Mouse (Mus musculus): Measurements from ENCODE around the gene Atp8b5. TPM values are rescaled to one million over a fixed set of nuclear protein-coding genes. Genes with fewer than 3 reads are reported as not detected.

Atp8b5 gene
- polyA plus RNA-seq, 1 experiment from 2014 or later = 0.74 TPM

- no peak overlapping the region for H3K4me2 ChIP-seq
- H3K9me3 ChIP-seq = no peaks in the 10 kb centered on the region
- H3K9ac ChIP-seq = no peak overlapping the region
- 68% methylated on average over 11 of the region's 11 CpGs for WGBS
- ATAC-seq (ENCODE audit: low FRiP score, low read depth) = no peak
- no peaks in the 10 kb centered on the region for H3K36me3 ChIP-seq
- H3K4me3 ChIP-seq = no peak overlapping the region
- no peak overlapping the region for H3K27ac ChIP-seq (replicated peaks)
- no peaks in the 10 kb centered on the region for H3K4me1 ChIP-seq (replicated peaks)
- H3K27me3 ChIP-seq = no peaks in the 10 kb centered on the region
Measured at GRCm38 (mm10) chr4:43371406-43371805, 104.4 kb downstream of the Atp8b5 start.

- ATAC-seq (ENCODE audit: low FRiP score, low read depth) = no peak
- no peaks in the 10 kb centered on the region for H3K27me3 ChIP-seq
- H3K9ac ChIP-seq = no peak overlapping the region
- H3K9me3 ChIP-seq = no peaks in the 10 kb centered on the region
- 77% methylated on average over 4 of the region's 4 CpGs for WGBS
- no peaks in the 10 kb centered on the region for H3K36me3 ChIP-seq
- H3K4me1 ChIP-seq (replicated peaks) = no peaks in the 10 kb centered on the region
- H3K4me2 ChIP-seq = no peak overlapping the region
- no peak overlapping the region for H3K4me3 ChIP-seq
- H3K27ac ChIP-seq (replicated peaks) = no peak overlapping the region
Measured at GRCm38 (mm10) chr4:43372155-43372554, 105.2 kb downstream of the Atp8b5 start.

GRCm38 (mm10) chr4:43374266-43374665, 107.3 kb downstream of the Atp8b5 start:
- Histone ChIP-seq H3K36me3 (no peaks in the 10 kb centered on the region), H3K27me3 (no peaks in the 10 kb centered on the region), H3K4me1 (replicated peaks) (no peaks in the 10 kb centered on the region), H3K9me3 (no peaks in the 10 kb centered on the region), H3K27ac (replicated peaks) (no peak overlapping the region), H3K4me3 (no peak overlapping the region), H3K9ac (no peak overlapping the region), H3K4me2 (no peak overlapping the region)
- ATAC-seq (ENCODE audit: low FRiP score, low read depth) = no peak
- 87% methylated on average over 4 of the region's 4 CpGs for WGBS

- no peak overlapping the region for H3K4me3 ChIP-seq
- H3K9ac ChIP-seq = no peak overlapping the region
- no peaks in the 10 kb centered on the region for H3K9me3 ChIP-seq
- no peaks in the 10 kb centered on the region for H3K27me3 ChIP-seq
- H3K36me3 ChIP-seq = no peaks in the 10 kb centered on the region
- WGBS = 94% methylated on average over 6 of the region's 6 CpGs
- H3K4me1 ChIP-seq (replicated peaks) = peaks cover 30% of the 10 kb centered on the region
- H3K27ac ChIP-seq (replicated peaks) = no peak overlapping the region
- H3K4me2 ChIP-seq = no peak overlapping the region
- ATAC-seq (ENCODE audit: low FRiP score, low read depth) = no peak
Measured at GRCm38 (mm10) chr4:43379601-43380000, 112.6 kb downstream of the Atp8b5 start.

- Histone ChIP-seq H3K36me3 (no peaks in the 10 kb centered on the region), H3K4me1 (replicated peaks) (peaks cover 34% of the 10 kb centered on the region), H3K4me2 (peak overlapping the region; percentile 88), H3K27me3 (no peaks in the 10 kb centered on the region), H3K9me3 (no peaks in the 10 kb centered on the region), H3K4me3 (peak overlapping the region; percentile 91), H3K9ac (peak overlapping the region; percentile 94), H3K27ac (replicated peaks) (peak overlapping the region; percentile 91; the same call in 1 of the 2 replicates)
- peak; percentile 6 for ATAC-seq (ENCODE audit: low FRiP score, low read depth)
- WGBS = 56% methylated on average over 10 of the region's 10 CpGs
Measured at GRCm38 (mm10) chr4:43380951-43381350, 114.0 kb downstream of the Atp8b5 start.

GRCm38 (mm10) chr4:43381408-43382154, 114.6 kb downstream of the Atp8b5 start, which contains the start of gene Rusc2:
Gene Rusc2 (plus strand): TSS chr4:43381979.
- Histone ChIP-seq H3K4me2 (peak within 1 kb of the TSS; percentile 88), H3K27me3 (no peaks in the 10 kb centered on the region), H3K36me3 (no peaks in the 10 kb centered on the region), H3K4me3 (peak within 1 kb of the TSS; percentile 91), H3K9me3 (no peaks in the 10 kb centered on the region), H3K27ac (replicated peaks) (peak within 1 kb of the TSS; percentile 91), H3K9ac (peak within 1 kb of the TSS; percentile 94), H3K4me1 (replicated peaks) (peaks cover 34% of the 10 kb centered on the region)
- ATAC-seq (ENCODE audit: low FRiP score, low read depth) = peak; percentile 95
- WGBS = under 1% methylated on average over 55 of the region's 63 CpGs

- Histone ChIP-seq H3K9me3 (no peaks in the 10 kb centered on the region), H3K4me3 (peak overlapping the region; percentile 91), H3K4me2 (peak overlapping the region; percentile 88), H3K27me3 (no peaks in the 10 kb centered on the region), H3K4me1 (replicated peaks) (peaks cover 34% of the 10 kb centered on the region), H3K36me3 (no peaks in the 10 kb centered on the region), H3K27ac (replicated peaks) (peak overlapping the region; percentile 91), H3K9ac (peak overlapping the region; percentile 94)
- ATAC-seq (ENCODE audit: low FRiP score, low read depth) = peak; percentile 87
- WGBS = 4% methylated on average over 28 of the region's 33 CpGs
Measured at GRCm38 (mm10) chr4:43382155-43383020, 115.4 kb downstream of the Atp8b5 start.

GRCm38 (mm10) chr4:43383246-43384082, 116.5 kb downstream of the Atp8b5 start:
- H3K27ac ChIP-seq (replicated peaks) = 0 out of 2 replicates have a peak overlapping the region, but pooled peaks have one; percentile 10
- H3K4me2 ChIP-seq = peak overlapping the region; percentile 88
- 76% methylated on average over 11 of the region's 11 CpGs for WGBS
- peak overlapping the region; percentile 91 for H3K4me3 ChIP-seq
- peak overlapping the region; percentile 20; the same call in 1 of the 2 replicates for H3K9ac ChIP-seq
- peaks cover 34% of the 10 kb centered on the region for H3K4me1 ChIP-seq (replicated peaks)
- no peaks in the 10 kb centered on the region for H3K9me3 ChIP-seq
- H3K27me3 ChIP-seq = no peaks in the 10 kb centered on the region
- no peaks in the 10 kb centered on the region for H3K36me3 ChIP-seq
- no peak for ATAC-seq (ENCODE audit: low FRiP score, low read depth)

- H3K4me2 ChIP-seq = no peak overlapping the region
- no peaks in the 10 kb centered on the region for H3K9me3 ChIP-seq
- H3K9ac ChIP-seq = no peak overlapping the region
- H3K36me3 ChIP-seq = no peaks in the 10 kb centered on the region
- 94% methylated on average over 5 of the region's 5 CpGs for WGBS
- H3K4me3 ChIP-seq = no peak overlapping the region
- no peak overlapping the region for H3K27ac ChIP-seq (replicated peaks)
- no peaks in the 10 kb centered on the region for H3K27me3 ChIP-seq
- ATAC-seq (ENCODE audit: low FRiP score, low read depth) = no peak
- H3K4me1 ChIP-seq (replicated peaks) = peaks cover 34% of the 10 kb centered on the region
Measured at GRCm38 (mm10) chr4:43384083-43384460, 117.1 kb downstream of the Atp8b5 start.

GRCm38 (mm10) chr4:43384541-43384940, 117.6 kb downstream of the Atp8b5 start:
- H3K4me1 ChIP-seq (replicated peaks) = peaks cover 34% of the 10 kb centered on the region
- H3K4me2 ChIP-seq = no peak overlapping the region
- H3K27ac ChIP-seq (replicated peaks) = no peak overlapping the region
- ATAC-seq (ENCODE audit: low FRiP score, low read depth) = no peak
- H3K9ac ChIP-seq = no peak overlapping the region
- no peaks in the 10 kb centered on the region for H3K36me3 ChIP-seq
- WGBS = 92% methylated on average over 3 of the region's 3 CpGs
- H3K4me3 ChIP-seq = no peak overlapping the region
- H3K27me3 ChIP-seq = no peaks in the 10 kb centered on the region
- H3K9me3 ChIP-seq = no peaks in the 10 kb centered on the region

- Histone ChIP-seq H3K27me3 (no peaks in the 10 kb centered on the region), H3K4me1 (replicated peaks) (peaks cover 23% of the 10 kb centered on the region), H3K4me3 (no peak overlapping the region), H3K4me2 (no peak overlapping the region), H3K9me3 (no peaks in the 10 kb centered on the region), H3K36me3 (no peaks in the 10 kb centered on the region), H3K9ac (no peak overlapping the region), H3K27ac (replicated peaks) (no peak overlapping the region)
- ATAC-seq (ENCODE audit: low FRiP score, low read depth) = no peak
Measured at GRCm38 (mm10) chr4:43386932-43387331, 120.0 kb downstream of the Atp8b5 start.

All from hindbrain, embryonic 15.5 days (tissue).